Mouse (Mus musculus) megakaryocyte progenitor cell, adult 5-6 weeks (primary cell): Measurements from ENCODE around the gene Akr1d1. TPM values are rescaled to one million over a fixed set of nuclear protein-coding genes. Genes with fewer than 3 reads are reported as not detected.

Source experiments
- ATAC-seq: replicated peaks from 2 replicates; pipeline ENCODE4 v1.8.0; 2016; ENCODE audit warnings: mild to moderate bottlenecking, moderate TSS enrichment, inconsistent platforms; ENCODE audit not compliant: poor library complexity
- total RNA-seq, 2 experiments: library from RNA; stranded (forward) in 1 of 2; stranded (reverse) in 1 of 2; fragments of 157-497, 149-512 nt in 1 of 2; fragments of 200-1000 nt in 1 of 2; gene quantifications; 2 replicates each; pipeline versions ENCODE4 v1.2.3 to v1.2.4; 2015 to 2017

Akr1d1 gene
- total RNA-seq (2015) = not detected in 2 replicates
- total RNA-seq (2017) = not detected in 2 replicates

GRCm38 (mm10) chr6:37529940-37530339 is at the start of gene Akr1d1:
Akr1d1 (plus strand) TSS chr6:37530173.
- no peak for ATAC-seq

GRCm38 (mm10) chr6:37481147-37481546 is 48.8 kb upstream of the Akr1d1 start:
- no peak for ATAC-seq

GRCm38 (mm10) chr6:37483262-37483661 is 46.7 kb upstream of the Akr1d1 start:
- no peak for ATAC-seq

- ATAC-seq = no peak
These were observed 45.3 kb upstream of the Akr1d1 start for GRCm38 (mm10) chr6:37484588-37485070.

DNA sequence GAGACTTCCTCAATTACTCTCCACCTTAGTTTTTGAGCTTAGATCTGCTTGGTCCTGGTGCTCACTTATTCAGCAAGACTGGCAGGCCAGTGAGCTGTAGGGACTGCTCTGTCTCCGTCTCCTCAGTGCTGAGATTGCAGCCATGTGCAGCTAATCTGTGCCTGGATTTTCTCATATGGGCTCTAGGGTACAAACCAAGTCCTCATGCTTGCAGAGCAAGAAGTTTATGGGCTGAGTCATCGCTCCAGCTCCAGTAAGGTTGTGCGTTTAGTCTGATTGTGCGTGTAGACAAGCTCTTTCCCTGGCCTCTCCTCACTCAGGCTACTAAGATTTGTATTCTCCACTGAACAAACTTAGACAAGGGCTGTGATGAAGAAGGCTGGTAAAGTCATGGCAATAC is 43.5 kb upstream of the Akr1d1 start:
- ATAC-seq = no peak

DNA sequence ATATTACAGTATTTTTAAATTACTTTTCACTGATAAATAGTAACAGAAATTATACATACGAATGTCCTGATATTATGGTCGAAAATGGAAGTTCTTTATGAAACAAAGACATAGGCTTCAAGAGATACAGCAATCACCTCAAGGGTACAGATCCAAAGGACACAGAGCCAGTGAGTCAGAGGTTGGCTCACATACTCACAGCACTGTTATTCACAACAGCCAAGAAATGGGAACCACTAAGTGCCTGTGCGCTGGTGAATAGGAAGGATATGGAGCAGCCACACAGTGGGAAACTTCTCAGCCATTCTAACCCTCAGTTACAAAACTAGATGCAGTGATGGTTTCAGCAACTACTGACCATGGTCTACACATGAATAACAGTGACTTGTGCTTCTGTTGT is 37.7 kb upstream of the Akr1d1 start:
- no peak for ATAC-seq

DNA sequence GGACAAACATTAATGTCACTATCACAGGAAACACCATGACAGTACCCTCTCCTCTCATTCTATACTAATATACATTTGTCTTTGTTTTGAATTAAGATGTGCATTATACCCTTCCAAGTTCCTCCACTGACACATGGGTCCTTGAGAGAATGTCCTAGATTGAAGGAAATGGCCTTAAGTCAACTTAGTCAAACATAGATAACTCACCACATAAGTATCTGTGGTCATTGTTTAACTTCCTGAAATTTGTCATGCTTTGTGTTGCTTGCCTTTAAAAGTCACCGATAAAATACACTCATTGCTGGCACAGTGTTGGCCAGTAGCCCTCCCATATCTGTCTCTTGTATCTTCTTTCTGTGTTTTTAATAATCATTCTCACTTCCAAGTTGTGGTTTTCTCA is 35.0 kb upstream of the Akr1d1 start:
- ATAC-seq = 0 out of 2 replicates have a peak, but pooled peaks have one; percentile 26

DNA sequence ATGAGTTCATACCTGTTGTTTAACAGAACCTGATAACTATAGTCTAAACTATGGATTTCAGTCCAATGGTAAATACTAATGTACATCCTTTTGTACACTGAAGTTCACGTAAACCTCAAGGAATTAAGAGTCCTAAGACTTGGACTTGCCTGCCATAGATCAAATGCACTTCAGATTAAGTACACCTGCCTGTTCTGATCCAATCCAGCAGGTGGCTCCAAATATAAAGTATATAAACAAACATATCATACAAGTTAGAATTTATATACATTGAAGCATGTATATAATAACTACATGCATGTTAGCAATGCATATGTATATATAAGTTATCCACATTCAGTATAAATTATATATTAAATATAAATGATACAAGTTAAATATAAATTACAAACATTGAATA is 33.1 kb upstream of the Akr1d1 start:
- no peak for ATAC-seq

DNA sequence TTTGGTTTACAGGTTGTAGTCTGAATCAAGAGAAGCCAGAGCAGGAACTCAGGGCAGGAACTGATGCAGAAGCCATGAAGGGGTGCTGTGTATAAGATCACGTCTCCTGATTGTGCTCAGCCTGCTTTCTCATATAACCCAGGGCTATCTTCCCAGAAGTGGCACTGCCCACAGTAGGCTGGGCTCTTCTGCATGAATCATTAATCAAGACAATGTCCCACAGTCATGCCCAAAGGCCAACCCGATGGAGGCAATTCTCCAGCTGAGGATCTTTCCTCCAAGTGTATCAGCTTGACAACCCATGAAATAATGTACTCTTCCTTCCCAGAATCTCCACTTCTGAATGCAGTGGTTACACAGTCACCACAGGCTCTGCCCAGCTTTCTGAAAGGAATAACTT is 24.4 kb upstream of the Akr1d1 start:
- no peak for ATAC-seq

- no peak for ATAC-seq
These were observed 23.0 kb upstream of the Akr1d1 start for GRCm38 (mm10) chr6:37506909-37507515.

DNA sequence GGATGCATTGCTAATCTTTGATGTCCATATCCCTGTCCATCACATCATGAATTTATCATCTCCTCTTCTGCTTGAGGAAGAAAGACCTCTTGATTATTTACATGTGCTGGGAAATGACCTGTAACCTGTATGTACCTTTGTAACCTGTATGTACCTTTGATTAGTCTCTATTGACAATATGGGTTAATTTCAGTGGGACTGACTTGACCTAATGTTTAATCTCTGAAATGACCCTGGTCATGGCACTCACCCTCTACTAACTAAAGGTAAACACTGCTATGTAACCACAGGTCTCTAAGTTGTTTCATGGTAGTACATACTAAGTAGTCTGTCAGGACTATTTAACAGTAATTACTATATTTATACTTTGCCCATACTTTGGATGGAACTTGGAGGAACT is 19.2 kb upstream of the Akr1d1 start:
- ATAC-seq = no peak

DNA sequence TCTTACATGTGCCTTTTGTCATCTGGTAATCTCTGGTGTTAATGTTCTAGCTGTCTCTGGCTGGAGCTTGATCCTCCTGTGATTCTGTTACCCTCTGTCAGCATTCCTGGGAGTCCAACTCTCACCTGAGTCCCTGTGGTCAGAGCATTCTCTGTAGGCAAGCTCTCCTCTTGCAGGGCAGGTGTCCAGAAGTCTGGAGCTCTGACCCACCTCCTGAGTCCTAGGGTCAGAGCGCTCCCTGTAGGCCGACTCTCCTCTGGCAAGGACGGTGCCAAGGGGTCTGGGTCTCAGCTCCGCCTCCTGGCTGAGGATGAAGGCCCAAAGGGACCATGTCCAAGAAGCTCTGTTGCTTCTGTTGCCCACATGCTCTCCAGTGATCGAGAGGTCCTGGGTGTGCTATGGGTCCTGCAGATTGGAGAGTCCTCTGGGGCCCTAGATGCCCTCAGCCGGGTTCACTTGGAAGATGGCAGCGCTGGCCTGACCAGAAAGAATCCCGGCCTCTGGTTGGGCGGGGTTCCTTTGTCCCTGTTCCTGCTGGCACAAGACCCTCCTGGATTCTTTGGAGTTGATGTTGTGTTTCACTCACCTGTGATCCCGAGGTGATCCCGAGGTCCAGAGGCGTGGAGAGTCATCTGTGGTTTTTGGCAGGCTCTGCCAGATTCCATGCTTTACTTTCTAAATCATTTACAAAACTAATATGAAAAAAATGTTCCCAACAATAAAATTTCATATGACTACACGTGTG is 9.2 kb upstream of the Akr1d1 start:
- no peak for ATAC-seq

DNA sequence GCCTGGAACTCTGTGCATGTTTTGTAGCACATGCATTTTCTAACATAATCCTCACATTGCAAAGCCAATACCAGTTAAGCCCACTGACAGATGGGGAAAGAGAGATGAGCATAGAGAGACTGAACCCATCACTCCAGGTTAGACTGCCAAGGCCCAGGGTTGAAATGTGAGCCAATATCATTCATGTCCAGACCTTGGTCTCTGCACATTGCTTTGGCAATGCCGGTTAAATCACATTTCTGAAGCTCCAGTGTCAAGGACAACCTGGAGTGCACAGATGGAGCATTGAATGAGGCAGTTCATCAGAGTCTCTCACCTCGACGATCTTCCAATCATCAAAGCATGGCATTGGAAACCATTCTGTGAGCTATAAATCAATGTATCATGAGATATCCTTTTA is 2.1 kb downstream of the Akr1d1 start:
- no peak for ATAC-seq

DNA sequence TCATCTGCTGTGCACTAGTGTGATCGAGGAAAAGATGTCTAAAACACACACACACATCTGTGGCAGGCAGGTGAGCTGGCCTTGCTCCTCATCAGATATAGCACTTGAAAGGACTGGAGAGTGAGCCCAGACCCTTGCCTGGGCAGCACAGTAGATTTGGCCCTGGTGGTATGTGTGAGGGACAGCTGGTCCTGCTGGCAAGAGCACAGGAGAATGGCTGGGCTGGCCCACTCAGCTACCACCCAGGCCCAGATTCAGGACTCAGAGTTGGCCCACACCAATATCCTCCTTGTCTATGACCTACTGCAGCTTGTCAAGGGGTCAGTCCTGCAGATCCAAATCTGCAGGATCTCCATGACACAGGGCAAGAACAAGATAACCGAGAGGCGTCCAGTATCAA is 6.9 kb downstream of the Akr1d1 start:
- no peak for ATAC-seq

GRCm38 (mm10) chr6:37537801-37538200 is 7.8 kb downstream of the Akr1d1 start:
- no peak for ATAC-seq

- ATAC-seq = no peak
These were observed 8.8 kb downstream of the Akr1d1 start for GRCm38 (mm10) chr6:37538792-37539191.

GRCm38 (mm10) chr6:37539403-37539802 is 9.4 kb downstream of the Akr1d1 start:
- no peak for ATAC-seq

DNA sequence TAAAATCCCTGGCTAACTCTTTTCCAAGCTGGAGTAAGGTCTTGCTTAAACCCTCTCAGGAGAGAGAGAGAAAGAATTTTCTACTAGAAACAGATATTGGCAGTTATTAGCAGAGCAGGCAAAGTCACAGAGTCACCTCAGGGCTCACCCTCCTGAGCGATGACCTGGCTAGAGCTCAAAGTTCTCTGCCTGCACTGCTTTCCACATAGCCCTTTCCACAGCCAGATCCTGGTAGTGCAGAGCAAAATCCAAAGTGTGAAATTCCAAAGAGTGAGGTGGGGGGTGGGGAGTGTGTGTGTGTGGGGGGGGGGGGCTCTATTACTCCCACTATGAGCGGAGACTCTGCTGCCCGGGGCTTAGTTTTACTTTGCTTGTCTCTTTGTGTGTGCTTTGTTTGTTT is 10.1 kb downstream of the Akr1d1 start:
- no peak for ATAC-seq

GRCm38 (mm10) chr6:37541171-37541570 is 11.2 kb downstream of the Akr1d1 start:
- ATAC-seq = no peak

GRCm38 (mm10) chr6:37542145-37542544 is 12.2 kb downstream of the Akr1d1 start:
- ATAC-seq = no peak

GRCm38 (mm10) chr6:37552760-37553159 is 22.8 kb downstream of the Akr1d1 start:
- ATAC-seq = peak; percentile 70

DNA sequence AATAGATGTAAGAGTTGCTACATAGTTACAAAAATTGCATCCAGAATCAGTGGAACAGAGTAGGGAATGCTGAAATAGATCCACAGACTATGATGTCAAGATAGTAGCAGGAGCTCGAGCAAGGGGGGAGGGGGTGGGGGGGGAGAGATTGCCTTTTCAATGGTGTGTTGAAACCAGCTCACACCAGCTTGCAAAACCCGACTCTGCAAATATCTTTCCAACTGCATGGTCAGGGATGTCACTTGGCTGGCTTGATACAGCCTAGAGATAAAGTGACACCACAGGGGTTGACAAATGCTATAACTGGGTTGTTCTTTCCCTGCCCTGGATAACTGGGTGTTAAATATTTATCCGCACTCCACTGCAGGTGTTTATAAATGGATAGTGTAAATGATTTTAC is 24.0 kb downstream of the Akr1d1 start:
- no peak for ATAC-seq

DNA sequence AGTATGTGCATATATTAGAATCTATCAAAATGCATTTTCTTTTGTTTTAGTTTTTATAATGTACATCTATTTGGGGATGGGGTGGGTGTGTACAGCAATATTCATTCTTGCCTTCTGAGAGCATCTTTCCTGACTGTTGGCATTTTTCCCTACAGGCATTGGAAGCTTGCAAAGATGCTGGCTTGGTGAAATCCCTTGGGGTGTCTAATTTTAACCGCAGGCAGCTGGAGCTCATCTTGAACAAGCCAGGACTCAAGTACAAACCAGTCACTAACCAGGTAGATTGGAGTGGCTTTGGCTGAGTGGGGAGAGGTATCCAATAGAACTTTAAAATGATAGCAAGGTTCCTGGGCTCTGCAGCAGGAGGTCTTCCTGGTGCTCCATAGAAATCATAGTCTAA is 24.4 kb downstream of the Akr1d1 start:
- no peak for ATAC-seq
